Comparison of ENCODE assay signal across 13 mouse cellular contexts in genomic region chr1:193453654-193454053, GRCm38 (mm10).
DNase-seq lines count a peak whose midpoint lies in the region; ATAC-seq and TF ChIP-seq lines count a peak whose summit lies in the region.
"Had no signal": no experiment of that assay in that cellular context is flagged by ENCODE, and none has a peak within 500 bp of the region (broad histone marks: within the 10 kb centered on the region; RNA-seq: fewer than 3 reads in every experiment).

No protein-coding gene starts in this region.

- TF ChIP-seq CTCF in brain, embryonic 14.5 days (IDR thresholded peaks at IDR 0.05; ENCODE audit: borderline replicate concordance, extremely low read depth, insufficient read depth, insufficient read length), result no peak

- intact Hi-C loops in left cerebral cortex, postnatal 4 days (cut with DNase I), result no loop called here
- intact Hi-C loops in left cerebral cortex, postnatal 36 days (cut with DNase I), result loop anchor here (5.0 kb wide), 1 partner anchor 249 kb away; no protein-coding TSS in a partner anchor

- peak; percentile 43 to 44 for DNase-seq in cerebellum, postnatal 10 days
- DNase-seq in cerebellum, adult 8-10 months, result no peak
- DNase-seq in left cerebral cortex, postnatal 4 days, result peak; percentile 32
- no peak for DNase-seq in left cerebral cortex, postnatal 36 days (ENCODE audit: low spot score in 2 of 2)
- peak; percentile 44 for DNase-seq in 3T3-L1 (ENCODE audit: low read depth, low spot score)
- peak; percentile 60 for DNase-seq in brain, embryonic 14.5 days (ENCODE audit: low read depth)
- DNase-seq: B cell, adult 2 months; cerebellum, adult 9-11 months; heart, postnatal 14 days; thymus, postnatal 4 days had no signal

- no peak for ATAC-seq in CD4-positive, CD25-positive, alpha-beta regulatory T cell, adult 4 months
- ATAC-seq: forebrain, embryonic 15.5 days; intestine, embryonic 16.5 days had no signal

- TF ChIP-seq POLR2A in brain, embryonic 14.5 days (IDR thresholded peaks at IDR 0.05; ENCODE audit: borderline replicate concordance, extremely low read depth, insufficient read depth, insufficient read length, poor library complexity, severe bottlenecking), result no peak

Comparison
In these comparisons a context has a peak if more than half of its experiments do, and no peak if none do; other contexts are left out.
1. DNase-seq: peak in cerebellum, postnatal 10 days (2 of 2), left cerebral cortex, postnatal 4 days (single experiment), 3T3-L1 (single experiment) and brain, embryonic 14.5 days (single experiment); none in cerebellum, adult 8-10 months (single experiment) and left cerebral cortex, postnatal 36 days (0 of 2).